Mouse (Mus musculus): ENCODE results near the gene Zfp354a. TPM values are rescaled to one million over a fixed set of nuclear protein-coding genes. Genes with fewer than 3 reads are reported as not detected.
"Not testable (repeated sequence)": the region's sequence is repeated elsewhere in the genome, so short reads cannot be mapped to it uniquely, and the experiment has no call there.

Zfp354a gene
- 10.1 and 10.6 TPM in 2 replicates for polyA plus RNA-seq (2015; fragmentation: Nextera tagmentation; extraction: Ambion mirVana)

GRCm38 (mm10) chr11:51059151-51059571 is at the start of gene Zfp354a:
Gene Zfp354a (plus strand): TSS chr11:51059257.
- WGBS, result under 1% methylated on average over 32 of the region's 32 CpGs
- peaks cover 8% of the 10 kb centered on the region for H3K4me1 ChIP-seq
- peak within 1 kb of the TSS; percentile 83 for H3K4me3 ChIP-seq (replicated peaks)
- no peaks in the 10 kb centered on the region for H3K27me3 ChIP-seq
- no peak within 1 kb of the TSS for H3K27ac ChIP-seq (replicated peaks)
- peak; percentile 85 for ATAC-seq (ENCODE audit: insufficient number of reproducible peaks, low FRiP score, low TSS enrichment, low read depth)
- peak within 1 kb of the TSS; percentile 80 for H3K4me2 ChIP-seq (replicated peaks)
- H3K9ac ChIP-seq, result peak within 1 kb of the TSS; percentile 70
- H3K9me3 ChIP-seq (replicated peaks), result no peaks in the 10 kb centered on the region
- H3K36me3 ChIP-seq, result peaks cover 14% of the 10 kb centered on the region

- H3K9me3 ChIP-seq (replicated peaks), result no peaks in the 10 kb centered on the region
- no peak overlapping the region for H3K27ac ChIP-seq (replicated peaks)
- H3K4me1 ChIP-seq, result no peaks in the 10 kb centered on the region
- no peak overlapping the region for H3K4me2 ChIP-seq (replicated peaks)
- H3K9ac ChIP-seq, result no peak overlapping the region
- 60% methylated on average over 5 of the region's 5 CpGs for WGBS
- H3K36me3 ChIP-seq, result no peaks in the 10 kb centered on the region
- H3K4me3 ChIP-seq (replicated peaks), result no peak overlapping the region
- no peak for ATAC-seq (ENCODE audit: insufficient number of reproducible peaks, low FRiP score, low TSS enrichment, low read depth)
- H3K27me3 ChIP-seq, result no peaks in the 10 kb centered on the region
These were observed 47.2 kb upstream of the Zfp354a start for GRCm38 (mm10) chr11:51011821-51012220.

- H3K9ac ChIP-seq, result no peak within 1 kb of the TSS
- no peaks in the 10 kb centered on the region for H3K36me3 ChIP-seq
- H3K27me3 ChIP-seq, result no peaks in the 10 kb centered on the region
- no peaks in the 10 kb centered on the region for H3K4me1 ChIP-seq
- no peak within 1 kb of the TSS for H3K4me2 ChIP-seq (replicated peaks)
- 63% methylated on average over 1 of the region's 1 CpGs for WGBS
- H3K27ac ChIP-seq (replicated peaks), result no peak within 1 kb of the TSS
- no peak within 1 kb of the TSS for H3K4me3 ChIP-seq (replicated peaks)
- H3K9me3 ChIP-seq (replicated peaks), result no peaks in the 10 kb centered on the region
- ATAC-seq (ENCODE audit: insufficient number of reproducible peaks, low FRiP score, low TSS enrichment, low read depth), result no peak
These were observed 45.1 kb upstream of the Zfp354a start, which contains the start of gene Olfr54 for GRCm38 (mm10) chr11:51013936-51014335. Gene Olfr54 (plus strand): TSS chr11:51014236.

- H3K27me3 ChIP-seq, result no peaks in the 10 kb centered on the region
- no peak overlapping the region for H3K27ac ChIP-seq (replicated peaks)
- no peaks in the 10 kb centered on the region for H3K36me3 ChIP-seq
- H3K4me1 ChIP-seq, result no peaks in the 10 kb centered on the region
- H3K9ac ChIP-seq, result no peak overlapping the region
- ATAC-seq (ENCODE audit: insufficient number of reproducible peaks, low FRiP score, low TSS enrichment, low read depth), result no peak
- H3K4me3 ChIP-seq (replicated peaks), result no peak overlapping the region
- H3K4me2 ChIP-seq (replicated peaks), result no peak overlapping the region
- H3K9me3 ChIP-seq (replicated peaks), result no peaks in the 10 kb centered on the region
- 44% methylated on average over 2 of the region's 2 CpGs for WGBS
These were observed 42.7 kb upstream of the Zfp354a start for GRCm38 (mm10) chr11:51016341-51016740.

GRCm38 (mm10) chr11:51026811-51027210 is 32.2 kb upstream of the Zfp354a start:
- H3K4me2 ChIP-seq (replicated peaks); ATAC-seq (ENCODE audit: insufficient number of reproducible peaks, low FRiP score, low TSS enrichment, low read depth); H3K27me3 ChIP-seq; H3K4me1 ChIP-seq; H3K27ac ChIP-seq (replicated peaks); H3K36me3 ChIP-seq; H3K9ac ChIP-seq; H3K9me3 ChIP-seq (replicated peaks); H3K4me3 ChIP-seq (replicated peaks): not testable (repeated sequence)
- WGBS, result 94% methylated on average over 11 of the region's 11 CpGs

- not testable (repeated sequence) for H3K9ac ChIP-seq; ATAC-seq (ENCODE audit: insufficient number of reproducible peaks, low FRiP score, low TSS enrichment, low read depth); H3K27me3 ChIP-seq; H3K4me1 ChIP-seq; H3K36me3 ChIP-seq; H3K27ac ChIP-seq (replicated peaks); H3K4me2 ChIP-seq (replicated peaks); H3K9me3 ChIP-seq (replicated peaks); H3K4me3 ChIP-seq (replicated peaks)
- WGBS, result 77% methylated on average over 8 of the region's 8 CpGs
These were observed 29.7 kb upstream of the Zfp354a start for GRCm38 (mm10) chr11:51029381-51029780.

- Histone ChIP-seq H3K27ac (replicated peaks) (no peak overlapping the region), H3K36me3 (no peaks in the 10 kb centered on the region), H3K4me3 (replicated peaks) (no peak overlapping the region), H3K9ac (no peak overlapping the region), H3K9me3 (replicated peaks) (no peaks in the 10 kb centered on the region), H3K4me1 (no peaks in the 10 kb centered on the region), H3K27me3 (no peaks in the 10 kb centered on the region), H3K4me2 (replicated peaks) (no peak overlapping the region)
- ATAC-seq (ENCODE audit: insufficient number of reproducible peaks, low FRiP score, low TSS enrichment, low read depth), result no peak
- 70% methylated on average over 2 of the region's 2 CpGs for WGBS
These were observed 28.8 kb upstream of the Zfp354a start for GRCm38 (mm10) chr11:51030225-51030624.

- no peaks in the 10 kb centered on the region for H3K27me3 ChIP-seq
- H3K4me3 ChIP-seq (replicated peaks), result no peak overlapping the region
- H3K9ac ChIP-seq, result no peak overlapping the region
- H3K4me1 ChIP-seq, result no peaks in the 10 kb centered on the region
- no peak overlapping the region for H3K27ac ChIP-seq (replicated peaks)
- WGBS, result 22% methylated on average over 1 of the region's 1 CpGs
- no peak for ATAC-seq (ENCODE audit: insufficient number of reproducible peaks, low FRiP score, low TSS enrichment, low read depth)
- no peaks in the 10 kb centered on the region for H3K36me3 ChIP-seq
- no peaks in the 10 kb centered on the region for H3K9me3 ChIP-seq (replicated peaks)
- H3K4me2 ChIP-seq (replicated peaks), result no peak overlapping the region
These were observed 26.2 kb upstream of the Zfp354a start for GRCm38 (mm10) chr11:51032851-51033250.

GRCm38 (mm10) chr11:51034141-51034540 is 24.9 kb upstream of the Zfp354a start:
- H3K27me3 ChIP-seq; H3K36me3 ChIP-seq; H3K27ac ChIP-seq (replicated peaks); H3K9me3 ChIP-seq (replicated peaks); H3K4me1 ChIP-seq; H3K9ac ChIP-seq; ATAC-seq (ENCODE audit: insufficient number of reproducible peaks, low FRiP score, low TSS enrichment, low read depth); H3K4me3 ChIP-seq (replicated peaks); H3K4me2 ChIP-seq (replicated peaks): not testable (repeated sequence)

- Histone ChIP-seq H3K9ac (no peak overlapping the region), H3K4me1 (no peaks in the 10 kb centered on the region)
- 90% methylated on average over 2 of the region's 2 CpGs for WGBS
These were observed 23.1 kb upstream of the Zfp354a start for GRCm38 (mm10) chr11:51035951-51036350.

GRCm38 (mm10) chr11:51044776-51045175 is 14.3 kb upstream of the Zfp354a start:
- H3K9ac ChIP-seq; H3K4me3 ChIP-seq (replicated peaks); H3K27ac ChIP-seq (replicated peaks); H3K4me1 ChIP-seq; H3K27me3 ChIP-seq; H3K36me3 ChIP-seq; ATAC-seq (ENCODE audit: insufficient number of reproducible peaks, low FRiP score, low TSS enrichment, low read depth); H3K4me2 ChIP-seq (replicated peaks); H3K9me3 ChIP-seq (replicated peaks): not testable (repeated sequence)
- WGBS, result 74% methylated on average over 3 of the region's 3 CpGs

More at GRCm38 (mm10) chr11:51035951-51036350, 23.1 kb upstream of the Zfp354a start:
- H3K27me3 ChIP-seq, result no peaks in the 10 kb centered on the region
- no peaks in the 10 kb centered on the region for H3K36me3 ChIP-seq
- no peaks in the 10 kb centered on the region for H3K9me3 ChIP-seq (replicated peaks)
- H3K27ac ChIP-seq (replicated peaks), result no peak overlapping the region
- no peak overlapping the region for H3K4me2 ChIP-seq (replicated peaks)
- H3K4me3 ChIP-seq (replicated peaks), result no peak overlapping the region
- ATAC-seq (ENCODE audit: insufficient number of reproducible peaks, low FRiP score, low TSS enrichment, low read depth), result no peak

GRCm38 (mm10) chr11:51047809-51048208 is 11.2 kb upstream of the Zfp354a start, which contains the start of gene Olfr1375:
Gene Olfr1375 (plus strand): TSS chr11:51048109.
- not testable (repeated sequence) for H3K27ac ChIP-seq (replicated peaks); ATAC-seq (ENCODE audit: insufficient number of reproducible peaks, low FRiP score, low TSS enrichment, low read depth); H3K4me1 ChIP-seq; H3K9me3 ChIP-seq (replicated peaks); H3K36me3 ChIP-seq; H3K27me3 ChIP-seq; H3K4me3 ChIP-seq (replicated peaks); H3K9ac ChIP-seq; H3K4me2 ChIP-seq (replicated peaks)
- 81% methylated on average over 3 of the region's 3 CpGs for WGBS
